Mouse (Mus musculus) G1E (cell line): ENCODE results near the gene Cfb.

Experiments
- CTCF ChIP-seq: IDR thresholded peaks from 2 replicates; pipeline ENCODE4 v1.5.1; 2012; ENCODE audit warnings: low read depth, low read length, inconsistent platforms, mixed read lengths
- GATA1 ChIP-seq: IDR thresholded peaks from 2 replicates; pipeline ENCODE4 v1.6.1; 2012; ENCODE audit warnings: borderline replicate concordance, low read length, inconsistent platforms, mixed read lengths
- GATA2 ChIP-seq: IDR thresholded peaks from 2 replicates; pipeline ENCODE4 v1.6.1; 2012; ENCODE audit warnings: low read depth, low read length, inconsistent platforms, borderline replicate concordance
- POLR2AphosphoS5 ChIP-seq: IDR thresholded peaks from 2 replicates; pipeline ENCODE4 v1.6.1; 2012; ENCODE audit warnings: low read depth, low read length, inconsistent platforms; ENCODE audit not compliant: insufficient replicate concordance
- TAL1 ChIP-seq: conservative IDR thresholded peaks from 2 replicates; pipeline ENCODE4 v1.6.1; 2012; ENCODE audit warnings: low read depth, low read length, inconsistent platforms, mixed read lengths

GRCm38 (mm10) chr17:34847615-34848014 is 14.7 kb downstream of the Cfb start:
- no peak for TF ChIP-seq GATA1
- TF ChIP-seq CTCF, result no peak
- no peak for TF ChIP-seq POLR2AphosphoS5
- no peak for TF ChIP-seq TAL1
- TF ChIP-seq GATA2, result no peak
